Mouse (Mus musculus) gonadal fat pad, adult 2 months (tissue): Measurements from ENCODE around the gene Sec23ip. TPM values are rescaled to one million over a fixed set of nuclear protein-coding genes. Genes with fewer than 3 reads are reported as not detected.

ENCODE experiments used
- DNase-seq: peaks from one replicate; pipeline ENCODE4 v3.0.0-alpha.2; 2012; ENCODE audit warnings: low read depth
- polyA plus RNA-seq: library from polyadenylated mRNA; depleted of rRNA; stranded (reverse); fragments of >200 nt; gene quantifications from 2 replicates; pipeline ENCODE4 v1.2.3, GENCODE M21; 2012; rRNA removed

The Sec23ip gene
- polyA plus RNA-seq, 1 experiment: 56.6 TPM

- DNase-seq: no peak
These were observed 34.6 kb downstream of the Sec23ip start for GRCm38 (mm10) chr7:128779305-128779704.

GRCm38 (mm10) chr7:128781846-128782245 is 37.1 kb downstream of the Sec23ip start:
- no peak for DNase-seq

- DNase-seq: no peak
These were observed 45.3 kb downstream of the Sec23ip start for GRCm38 (mm10) chr7:128790045-128790444.

DNA sequence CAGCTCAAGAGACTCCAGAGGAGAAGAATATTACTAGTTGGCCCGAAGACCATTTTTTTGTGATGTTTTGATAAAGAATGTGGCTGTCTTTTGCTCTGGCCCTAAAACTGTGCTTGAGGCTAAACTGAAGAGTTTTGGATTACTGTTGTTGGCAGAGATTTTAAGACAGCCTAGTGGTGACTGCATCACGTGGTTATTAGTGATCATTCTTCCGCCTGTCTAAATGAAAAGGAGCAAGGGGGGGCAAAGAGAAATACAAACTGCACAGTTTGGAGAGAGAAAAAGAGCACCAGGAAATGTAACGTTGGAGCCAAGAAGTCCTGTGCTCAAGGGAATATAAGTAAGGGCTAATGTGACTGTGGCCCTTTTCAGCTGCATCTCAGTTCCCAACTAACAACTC is 48.7 kb downstream of the Sec23ip start:
- DNase-seq: no peak

DNA sequence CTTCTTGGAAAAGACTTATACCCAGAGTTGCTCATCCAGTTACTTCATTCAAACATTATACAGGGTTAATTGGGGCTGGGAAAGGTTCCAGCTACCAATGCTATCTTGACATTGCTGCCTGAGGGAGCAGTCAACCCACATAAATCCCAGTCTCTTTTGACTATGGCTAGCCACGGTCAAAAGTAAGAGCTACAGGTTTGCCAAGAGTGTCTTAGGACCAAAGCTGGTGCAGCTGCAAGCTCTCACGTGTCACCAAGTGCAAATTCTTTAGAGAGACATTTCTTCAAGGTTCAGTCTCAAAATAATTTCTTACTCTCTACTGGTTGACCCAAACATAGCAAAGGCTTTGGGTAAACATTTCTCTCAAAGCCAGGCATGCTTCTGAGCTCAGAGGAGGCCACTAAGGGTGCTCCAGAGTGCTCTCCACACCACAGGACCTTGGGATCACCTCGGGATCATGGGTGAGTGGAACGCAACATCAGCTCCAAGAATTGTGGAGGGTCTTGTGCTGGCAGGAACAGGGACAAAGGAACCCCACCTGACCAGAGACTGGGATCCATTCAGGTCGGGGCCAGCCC is 80.3 kb downstream of the Sec23ip start:
- no peak for DNase-seq

DNA sequence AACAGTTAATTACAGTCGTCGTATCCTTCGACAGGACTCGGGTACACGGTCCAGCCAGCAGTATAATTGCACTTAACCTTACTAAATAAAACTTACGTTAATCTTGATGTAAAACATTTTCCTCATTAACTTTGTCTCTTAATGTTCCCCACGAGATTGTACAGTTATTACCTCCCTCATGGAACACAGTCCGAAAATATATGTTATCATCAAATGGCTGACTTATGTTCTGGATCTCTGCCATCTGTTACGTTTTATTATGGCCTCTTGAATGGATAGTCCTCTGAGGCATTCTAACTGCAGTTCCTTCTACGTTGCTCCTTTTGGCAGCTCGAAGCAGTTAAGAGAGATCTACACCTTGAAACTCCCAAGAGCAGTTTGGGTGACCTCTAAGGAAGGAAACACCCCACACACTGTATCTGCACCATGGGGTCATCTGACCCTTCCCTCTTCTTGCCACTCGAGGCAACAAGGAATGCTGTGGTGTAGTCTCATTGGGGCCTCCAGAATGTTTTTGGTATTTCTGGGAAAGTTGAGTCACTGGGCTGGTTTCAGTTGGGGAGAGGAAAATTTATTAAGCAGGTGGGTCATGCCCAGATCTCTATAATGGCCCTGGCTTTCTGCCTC is 87.8 kb downstream of the Sec23ip start:
- no peak for DNase-seq

- no peak for DNase-seq
These were observed 88.5 kb downstream of the Sec23ip start for GRCm38 (mm10) chr7:128833196-128833595.

Other genes starting within 250 kb of the Sec23ip start
- gene Bag3, start 221.3 kb upstream of the Sec23ip start, polyA plus RNA-seq: 40.2 and 54.2 TPM in 2 replicates
- 7.3 and 7.9 TPM in 2 replicates for gene Inpp5f, start 133.6 kb upstream of the Sec23ip start, polyA plus RNA-seq
- 28.6 and 33.2 TPM in 2 replicates for gene Mcmbp, start 4.4 kb upstream of the Sec23ip start, polyA plus RNA-seq